Mouse (Mus musculus): ENCODE data around the gene Trpc5. TPM values are rescaled to one million over a fixed set of nuclear protein-coding genes. Genes with fewer than 3 reads are reported as not detected.

Gene Trpc5
- total and polyA plus RNA-seq, 2 experiments from 2014 or later, result 3.9 to 16.3 TPM

- WGBS, result 67% methylated on average over 1 of the region's 1 CpGs
- Histone ChIP-seq H3K27ac (ENCODE audit: low read depth, low read length) (no peak overlapping the region), H3K4me3 (ENCODE audit: low read depth, low read length) (no peak overlapping the region), H3K36me3 (ENCODE audit: insufficient read depth, low read length) (no peaks in the 10 kb centered on the region), H3K27me3 (ENCODE audit: insufficient read depth, low read length) (no peaks in the 10 kb centered on the region), H3K4me1 (ENCODE audit: insufficient read depth, low read length) (no peaks in the 10 kb centered on the region), H3K4me2 (ENCODE audit: low read depth, low read length, poor library complexity, severe bottlenecking) (no peak overlapping the region), H3K9ac (replicated peaks; ENCODE audit: low read length, poor library complexity, severe bottlenecking) (no peak overlapping the region), H3K9me3 (ENCODE audit: low read length) (no peaks in the 10 kb centered on the region)
- no peak for DNase-seq (ENCODE audit: low spot score)
- TF ChIP-seq CTCF (IDR thresholded peaks at IDR 0.05), result no peak
- ATAC-seq (ENCODE audit: low FRiP score), result no peak
These were observed 267.7 kb downstream of the Trpc5 start for GRCm38 (mm10) chrX:144420259-144420658.

GRCm38 (mm10) chrX:144408036-144408435 lies 279.9 kb downstream of the Trpc5 start:
- TF ChIP-seq CTCF (IDR thresholded peaks at IDR 0.05), result no peak
- Histone ChIP-seq H3K36me3 (ENCODE audit: insufficient read depth, low read length) (no peaks in the 10 kb centered on the region), H3K4me1 (ENCODE audit: insufficient read depth, low read length) (no peaks in the 10 kb centered on the region), H3K27ac (ENCODE audit: low read depth, low read length) (no peak overlapping the region), H3K27me3 (ENCODE audit: insufficient read depth, low read length) (no peaks in the 10 kb centered on the region), H3K9ac (replicated peaks; ENCODE audit: low read length, poor library complexity, severe bottlenecking) (no peak overlapping the region), H3K4me3 (ENCODE audit: low read depth, low read length) (no peak overlapping the region), H3K9me3 (ENCODE audit: low read length) (no peaks in the 10 kb centered on the region), H3K4me2 (ENCODE audit: low read depth, low read length, poor library complexity, severe bottlenecking) (no peak overlapping the region)
- WGBS, result 80% methylated on average over 5 of the region's 5 CpGs
- ATAC-seq (ENCODE audit: low FRiP score), result no peak
- no peak for DNase-seq (ENCODE audit: low spot score)

DNA sequence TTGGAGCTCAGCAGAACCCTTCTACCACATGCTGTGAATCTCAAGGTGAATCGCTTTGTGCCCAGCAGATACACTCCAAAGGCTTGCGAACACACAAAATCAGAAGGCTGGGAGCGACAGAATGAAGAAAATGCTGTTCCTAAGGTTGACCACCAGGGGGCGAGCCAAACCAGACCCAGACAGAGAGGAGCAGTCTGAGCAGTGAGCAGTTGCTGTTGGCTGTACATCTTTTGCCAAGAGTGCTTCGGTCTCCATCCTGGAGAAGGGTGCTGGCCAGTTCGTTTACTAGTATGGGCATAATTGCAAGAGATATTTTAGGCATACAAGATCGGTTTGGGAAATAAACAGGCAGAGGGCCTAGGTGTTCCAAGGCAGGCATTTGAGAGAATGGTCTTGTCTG lies 284.5 kb downstream of the Trpc5 start:
- 36% methylated on average over 7 of the region's 7 CpGs for WGBS
- H3K4me3 ChIP-seq (ENCODE audit: low read depth, low read length), result no peak overlapping the region
- H3K9me3 ChIP-seq (ENCODE audit: low read length), result no peaks in the 10 kb centered on the region
- no peaks in the 10 kb centered on the region for H3K36me3 ChIP-seq (ENCODE audit: insufficient read depth, low read length)
- ATAC-seq (ENCODE audit: low FRiP score), result 0 out of 2 replicates have a peak, but pooled peaks have one; percentile 52
- no peak overlapping the region for H3K27ac ChIP-seq (ENCODE audit: low read depth, low read length)
- peak; percentile 54 for DNase-seq (ENCODE audit: low spot score)
- H3K4me2 ChIP-seq (ENCODE audit: low read depth, low read length, poor library complexity, severe bottlenecking), result no peak overlapping the region
- H3K4me1 ChIP-seq (ENCODE audit: insufficient read depth, low read length), result no peaks in the 10 kb centered on the region
- TF ChIP-seq CTCF (IDR thresholded peaks at IDR 0.05), result peak; percentile 90
- no peaks in the 10 kb centered on the region for H3K27me3 ChIP-seq (ENCODE audit: insufficient read depth, low read length)
- no peak overlapping the region for H3K9ac ChIP-seq (replicated peaks; ENCODE audit: low read length, poor library complexity, severe bottlenecking)

- no peak overlapping the region for H3K9ac ChIP-seq (replicated peaks; ENCODE audit: low read length, poor library complexity, severe bottlenecking)
- no peaks in the 10 kb centered on the region for H3K27me3 ChIP-seq (ENCODE audit: insufficient read depth, low read length)
- H3K4me1 ChIP-seq (ENCODE audit: insufficient read depth, low read length), result no peaks in the 10 kb centered on the region
- WGBS, result 83% methylated on average over 2 of the region's 2 CpGs
- H3K4me3 ChIP-seq (ENCODE audit: low read depth, low read length), result no peak overlapping the region
- H3K4me2 ChIP-seq (ENCODE audit: low read depth, low read length, poor library complexity, severe bottlenecking), result no peak overlapping the region
- DNase-seq (ENCODE audit: low spot score) (no peak), ATAC-seq (ENCODE audit: low FRiP score) (no peak)
- H3K27ac ChIP-seq (ENCODE audit: low read depth, low read length), result no peak overlapping the region
- no peaks in the 10 kb centered on the region for H3K9me3 ChIP-seq (ENCODE audit: low read length)
- no peak for TF ChIP-seq CTCF (IDR thresholded peaks at IDR 0.05)
- no peaks in the 10 kb centered on the region for H3K36me3 ChIP-seq (ENCODE audit: insufficient read depth, low read length)
These were observed 313.8 kb downstream of the Trpc5 start for GRCm38 (mm10) chrX:144374196-144374595.

GRCm38 (mm10) chrX:144338355-144338754 lies 349.6 kb downstream of the Trpc5 start:
- DNase-seq (ENCODE audit: low spot score), result no peak
- no peak for TF ChIP-seq CTCF (IDR thresholded peaks at IDR 0.05)

DNA sequence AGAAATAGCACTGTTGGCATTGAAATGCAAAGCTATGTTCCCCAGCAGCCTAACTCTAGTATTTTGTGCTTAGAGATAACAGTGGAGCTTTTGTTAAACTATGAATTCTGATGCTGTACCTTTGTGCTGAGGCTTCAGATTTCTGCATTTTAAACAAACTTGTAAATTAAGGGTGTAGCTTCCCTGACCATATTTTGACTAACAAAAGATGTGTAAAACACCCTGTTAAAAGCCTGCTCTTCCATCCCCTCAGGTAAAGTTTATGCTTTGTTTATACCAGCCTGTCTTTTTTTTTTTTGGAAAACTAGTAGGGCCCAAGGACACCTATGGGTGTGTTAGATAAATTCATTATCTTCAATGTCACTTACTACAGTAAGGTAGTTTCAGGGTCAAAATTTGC lies 350.0 kb downstream of the Trpc5 start:
- no peak for DNase-seq (ENCODE audit: low spot score)
- Histone ChIP-seq H3K4me3 (ENCODE audit: low read depth, low read length) (no peak overlapping the region), H3K9ac (replicated peaks; ENCODE audit: low read length, poor library complexity, severe bottlenecking) (no peak overlapping the region), H3K9me3 (ENCODE audit: low read length) (no peaks in the 10 kb centered on the region), H3K27ac (ENCODE audit: low read depth, low read length) (no peak overlapping the region), H3K36me3 (ENCODE audit: insufficient read depth, low read length) (no peaks in the 10 kb centered on the region), H3K4me1 (ENCODE audit: insufficient read depth, low read length) (no peaks in the 10 kb centered on the region), H3K27me3 (ENCODE audit: insufficient read depth, low read length) (no peaks in the 10 kb centered on the region), H3K4me2 (ENCODE audit: low read depth, low read length, poor library complexity, severe bottlenecking) (no peak overlapping the region)
- TF ChIP-seq CTCF (IDR thresholded peaks at IDR 0.05), result no peak
- no peak for ATAC-seq (ENCODE audit: low FRiP score)

More at GRCm38 (mm10) chrX:144338355-144338754, 349.6 kb downstream of the Trpc5 start:
- no peaks in the 10 kb centered on the region for H3K9me3 ChIP-seq (ENCODE audit: low read length)
- no peaks in the 10 kb centered on the region for H3K27me3 ChIP-seq (ENCODE audit: insufficient read depth, low read length)
- no peaks in the 10 kb centered on the region for H3K4me1 ChIP-seq (ENCODE audit: insufficient read depth, low read length)
- no peak overlapping the region for H3K27ac ChIP-seq (ENCODE audit: low read depth, low read length)
- H3K36me3 ChIP-seq (ENCODE audit: insufficient read depth, low read length), result no peaks in the 10 kb centered on the region
- no peak overlapping the region for H3K4me2 ChIP-seq (ENCODE audit: low read depth, low read length, poor library complexity, severe bottlenecking)
- ATAC-seq (ENCODE audit: low FRiP score), result no peak
- no peak overlapping the region for H3K9ac ChIP-seq (replicated peaks; ENCODE audit: low read length, poor library complexity, severe bottlenecking)
- no peak overlapping the region for H3K4me3 ChIP-seq (ENCODE audit: low read depth, low read length)
